Mouse (Mus musculus) cerebellum, postnatal 36 days (tissue): ENCODE measurements around the gene Wfdc1.

Source experiments
- DNase-seq, 2 experiments: peaks; one replicate each; pipeline ENCODE4 v3.0.0; 2021 to 2022; ENCODE audit warnings: mixed read lengths in 2 of 2

The Wfdc1 gene

DNA sequence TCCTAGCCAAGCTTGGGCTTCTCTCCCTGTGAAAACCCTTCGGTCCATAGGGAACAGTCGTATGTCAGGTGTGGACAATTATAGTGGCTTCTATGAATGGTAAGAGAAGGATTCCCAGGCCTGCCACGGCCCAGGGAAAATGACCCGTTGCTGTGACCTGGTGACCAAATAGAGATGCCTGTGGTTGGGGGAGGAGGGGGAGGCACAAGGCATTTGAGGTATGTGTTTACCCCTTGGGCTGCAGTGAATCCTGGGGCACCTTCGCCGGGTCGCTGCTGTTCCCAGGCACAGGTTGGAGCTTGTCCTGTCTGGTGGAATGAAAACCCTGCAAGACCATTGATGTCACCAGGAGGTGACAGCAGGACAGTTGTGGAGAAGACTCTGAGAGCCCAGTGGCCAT is 28.5 kb downstream of the Wfdc1 start:
- DNase-seq, result no peak

DNA sequence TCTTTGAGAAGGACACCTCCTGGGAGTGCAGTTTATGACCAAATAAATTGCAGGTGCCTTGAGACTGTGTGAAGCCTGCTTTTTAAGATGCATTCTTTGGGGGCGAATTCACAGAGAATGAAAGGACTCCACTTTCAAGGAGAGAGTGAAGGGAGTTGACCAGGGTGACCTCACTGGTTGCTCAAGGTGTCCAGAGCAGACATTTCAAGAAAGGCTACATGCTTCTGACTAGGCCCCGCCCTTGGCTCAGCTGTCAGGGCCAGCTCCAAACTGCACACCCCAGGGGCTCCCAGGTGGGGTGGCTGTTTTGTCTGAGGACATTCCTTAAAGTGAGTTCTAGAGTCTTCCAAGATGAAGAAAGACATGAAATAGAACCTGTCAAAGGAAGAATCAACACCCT is 31.0 kb downstream of the Wfdc1 start:
- DNase-seq, result no peak

DNA sequence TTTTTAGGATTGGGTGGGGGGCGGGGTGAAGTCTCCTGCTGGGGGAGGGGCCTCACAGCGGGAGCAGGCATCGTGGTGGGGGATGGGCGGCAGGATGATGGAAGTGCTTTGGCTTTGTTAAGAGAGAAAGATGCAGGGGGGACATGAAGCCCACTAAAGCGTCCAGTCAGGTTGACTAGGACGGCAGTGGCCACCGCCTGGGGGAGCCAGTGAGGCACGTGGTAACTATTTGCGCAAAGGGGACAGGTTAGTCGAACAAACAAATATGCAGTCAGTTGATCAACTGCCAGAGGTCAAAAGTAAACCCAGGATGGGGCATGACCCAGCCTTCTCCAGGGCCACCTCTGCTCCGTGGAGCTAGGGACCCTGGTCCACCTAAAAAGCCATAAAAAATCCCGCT is 32.8 kb downstream of the Wfdc1 start:
- peak; percentile 24 to 38 for DNase-seq

- DNase-seq, result no peak
Observed at GRCm38 (mm10) chr8:119699549-119700134, 33.5 kb downstream of the Wfdc1 start, which contains the start of gene Atp2c2. TSS of gene Atp2c2 (plus strand) at chr8:119700009.

DNA sequence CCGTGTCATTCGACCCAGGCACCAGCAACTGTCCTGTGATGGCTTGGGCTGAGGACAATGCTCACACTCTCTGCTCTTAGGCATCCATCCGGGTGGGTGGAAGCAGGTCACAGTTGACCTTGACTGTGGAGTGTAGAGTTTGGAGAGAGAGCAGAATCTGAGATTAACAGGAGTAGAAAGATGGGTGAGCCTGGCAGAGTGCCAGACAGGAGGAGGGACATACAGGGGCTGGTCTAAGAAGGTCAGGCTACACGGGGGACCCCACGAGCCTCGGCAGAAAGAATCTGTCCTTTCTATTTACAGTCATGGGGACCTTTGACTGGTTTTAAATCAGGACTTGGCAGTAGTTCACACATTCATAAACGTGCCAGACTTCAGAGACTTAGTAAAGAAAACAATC is 36.8 kb downstream of the Wfdc1 start:
- no peak for DNase-seq

DNA sequence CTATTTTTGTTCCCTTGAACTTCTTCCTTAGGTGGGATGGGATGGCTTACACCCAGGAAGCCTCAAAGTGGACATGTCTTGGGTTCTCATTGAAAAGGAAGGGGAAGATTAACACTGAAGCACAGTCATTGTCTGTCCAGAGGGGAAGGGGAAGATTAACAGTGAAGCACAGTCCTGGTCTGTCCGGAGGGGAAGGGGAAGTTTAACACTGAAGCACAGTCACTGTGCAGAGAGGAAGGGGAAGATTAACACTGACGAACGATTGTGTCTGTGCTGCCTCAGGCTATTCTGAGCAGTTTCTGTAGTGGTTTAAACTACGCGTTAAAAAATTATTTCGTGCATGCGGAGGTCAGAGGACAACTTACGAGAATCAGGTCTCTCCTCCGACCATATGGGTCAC is 41.0 kb downstream of the Wfdc1 start:
- DNase-seq, result no peak

- no peak for DNase-seq
Observed at GRCm38 (mm10) chr8:119708471-119708870, 42.3 kb downstream of the Wfdc1 start.

GRCm38 (mm10) chr8:119708878-119709702 is 42.9 kb downstream of the Wfdc1 start:
- DNase-seq, result no peak

GRCm38 (mm10) chr8:119709703-119710093 is 43.5 kb downstream of the Wfdc1 start:
- DNase-seq, result no peak

GRCm38 (mm10) chr8:119712226-119712625 is 46.1 kb downstream of the Wfdc1 start:
- no peak for DNase-seq

- no peak for DNase-seq
Observed at GRCm38 (mm10) chr8:119713421-119713820, 47.3 kb downstream of the Wfdc1 start.

GRCm38 (mm10) chr8:119715221-119715620 is 49.1 kb downstream of the Wfdc1 start:
- no peak for DNase-seq

GRCm38 (mm10) chr8:119716730-119717299 is 50.6 kb downstream of the Wfdc1 start:
- DNase-seq, result no peak

- DNase-seq, result peak in 1 of 2 experiments; percentile 9
Observed at GRCm38 (mm10) chr8:119717765-119718164, 51.6 kb downstream of the Wfdc1 start.

DNA sequence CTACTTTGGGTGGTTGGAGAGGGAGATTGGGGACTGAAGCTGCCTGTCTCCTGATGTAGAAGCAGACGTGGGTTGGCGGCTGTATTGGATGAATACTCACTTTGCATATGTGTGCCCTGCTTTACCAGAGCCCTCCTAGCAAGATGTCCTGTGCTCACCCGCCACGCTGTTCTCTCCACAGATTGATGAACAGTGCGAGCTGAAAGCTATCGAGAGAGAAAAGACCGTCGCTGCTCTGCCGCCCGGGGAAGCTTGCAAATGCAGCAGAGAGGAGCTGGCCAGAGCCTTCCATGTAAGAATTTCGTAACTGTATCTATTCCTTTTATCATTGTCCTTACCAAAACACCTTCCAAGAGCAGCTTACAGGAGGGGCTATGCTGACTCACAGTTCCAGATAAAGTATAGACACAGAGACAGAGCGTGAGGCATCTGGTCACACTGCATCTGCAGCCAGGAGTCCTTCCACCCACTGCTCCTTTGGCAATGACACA is 52.9 kb downstream of the Wfdc1 start:
- DNase-seq, result no peak

- DNase-seq, result no peak
Observed at GRCm38 (mm10) chr8:119722348-119722747, 56.2 kb downstream of the Wfdc1 start.

- DNase-seq, result no peak
Observed at GRCm38 (mm10) chr8:119723676-119724075, 57.5 kb downstream of the Wfdc1 start.

DNA sequence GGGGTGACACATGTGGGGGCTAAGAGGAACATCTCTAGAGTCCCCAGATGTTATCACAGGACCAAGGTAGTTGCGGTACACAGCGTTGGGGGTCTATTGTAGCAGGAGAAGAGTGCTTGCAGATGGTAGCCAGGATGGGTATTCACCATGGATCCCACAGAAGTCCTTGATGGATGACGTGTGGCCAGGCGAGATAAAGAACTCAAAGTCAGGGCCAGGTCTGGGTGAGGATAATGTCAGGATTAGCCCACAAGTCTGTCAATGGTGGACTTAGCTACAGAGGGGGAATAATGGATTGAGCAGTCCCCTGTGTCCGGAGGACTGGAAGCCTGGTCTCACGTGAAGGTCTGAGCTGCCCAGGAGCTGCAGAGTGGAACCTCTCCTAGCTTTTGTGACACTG is 58.4 kb downstream of the Wfdc1 start:
- DNase-seq, result no peak

DNA sequence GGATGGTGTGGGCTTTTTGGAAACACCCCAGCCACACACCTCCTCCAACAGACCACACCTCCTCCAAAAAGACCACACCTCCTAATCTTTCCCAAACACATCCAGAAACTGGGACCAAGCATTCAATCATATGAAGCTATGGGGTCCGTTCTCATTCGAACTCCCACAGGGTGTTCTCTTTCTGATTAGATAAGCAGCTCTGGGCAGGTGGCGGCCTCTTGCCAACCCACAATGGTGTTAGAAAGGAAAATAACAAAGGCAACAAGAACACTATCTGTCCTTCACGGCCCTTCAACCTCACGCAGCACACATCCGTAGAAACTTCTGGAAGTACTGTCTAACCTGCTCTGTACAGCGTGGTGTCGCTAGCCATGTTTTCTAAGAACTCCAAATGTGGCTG is 60.9 kb downstream of the Wfdc1 start:
- DNase-seq, result no peak

GRCm38 (mm10) chr8:119728351-119728895 is 62.3 kb downstream of the Wfdc1 start:
- DNase-seq, result no peak

DNA sequence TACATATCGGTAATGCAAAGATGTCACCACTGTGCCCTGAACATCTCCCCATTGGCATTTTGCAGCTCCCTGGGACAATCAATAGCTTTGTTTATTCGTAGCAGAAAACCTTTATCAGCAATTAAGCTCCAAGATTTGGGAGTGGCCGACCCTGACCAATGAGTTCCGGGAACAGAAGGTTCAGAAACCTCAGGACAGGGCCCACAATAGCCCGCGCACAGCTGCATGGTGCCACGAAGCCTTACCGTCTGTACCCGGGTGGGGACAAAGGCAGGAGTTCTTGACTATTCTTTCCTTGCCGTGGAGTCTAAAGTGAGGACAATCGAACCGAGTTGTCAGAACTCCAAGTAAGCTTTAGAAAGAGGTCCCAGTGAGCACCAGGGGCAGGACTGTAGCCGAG is 65.9 kb downstream of the Wfdc1 start:
- no peak for DNase-seq

GRCm38 (mm10) chr8:119736348-119736917 is 70.3 kb downstream of the Wfdc1 start:
- no peak for DNase-seq
